Mouse (Mus musculus): ENCODE measurements around the gene Phox2b.

Phox2b gene

DNA sequence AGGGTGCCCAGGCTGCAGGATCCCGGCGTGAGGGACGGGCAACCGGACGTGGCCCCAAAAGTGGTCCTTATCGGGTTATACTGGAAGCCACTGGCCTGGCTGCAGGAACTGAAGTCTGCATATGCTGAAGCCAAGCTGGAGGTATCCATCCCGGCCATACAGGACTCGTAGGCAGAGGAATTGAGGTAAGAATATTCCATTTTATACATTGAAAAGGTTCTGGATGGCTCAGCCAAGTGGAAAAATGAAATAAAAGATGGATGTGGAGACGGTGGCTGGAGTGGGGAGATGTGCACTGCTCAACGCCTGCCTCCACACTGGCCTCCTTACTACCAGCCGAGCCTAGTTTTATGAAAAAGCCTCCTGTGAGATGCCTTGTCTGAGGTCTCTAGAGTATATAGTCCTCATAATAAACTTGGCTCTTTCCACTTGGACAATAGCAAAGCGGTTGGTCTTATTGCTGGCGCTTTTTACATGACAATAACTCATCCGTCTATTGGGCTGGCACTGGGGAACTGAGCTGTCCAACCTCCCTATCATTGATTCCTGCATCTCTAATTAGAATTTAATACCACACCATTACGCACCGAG, at the start of gene Phox2b:
TSS of gene Phox2b (minus strand) at position 569 of the 591 bp plus-strand sequence.
- 3% methylated on average over 16 of the region's 16 CpGs for WGBS

- WGBS: 84% methylated on average over 4 of the region's 4 CpGs
Observed at GRCm38 (mm10) chr5:67142622-67143021, 43.5 kb upstream of the Phox2b start.

GRCm38 (mm10) chr5:67139052-67140015, 40.2 kb upstream of the Phox2b start:
- WGBS: 50% methylated on average over 25 of the region's 25 CpGs

- 28% methylated on average over 8 of the region's 8 CpGs for WGBS
Observed at GRCm38 (mm10) chr5:67138643-67139042, 39.5 kb upstream of the Phox2b start.

DNA sequence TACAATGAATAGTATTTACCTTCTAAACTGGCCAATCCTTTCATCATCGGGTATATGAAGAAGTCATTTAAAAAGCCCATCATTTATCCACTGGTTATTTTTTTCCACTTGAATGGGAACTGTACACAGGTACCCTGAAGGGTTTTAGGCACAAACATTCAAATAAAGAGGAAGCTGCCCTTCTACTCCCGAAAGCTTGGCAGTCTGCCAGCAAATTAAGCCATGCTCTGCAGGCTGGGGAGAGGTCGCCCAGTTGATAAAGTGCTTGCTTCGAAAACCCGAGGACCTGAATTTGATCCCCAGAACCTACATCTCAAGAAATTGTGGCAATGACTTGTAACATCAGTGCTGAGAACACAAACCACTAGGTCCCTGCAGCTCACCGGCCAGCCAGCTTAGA, 35.6 kb upstream of the Phox2b start:
- 34% methylated on average over 6 of the region's 6 CpGs for whole genome bisulfite sequencing

DNA sequence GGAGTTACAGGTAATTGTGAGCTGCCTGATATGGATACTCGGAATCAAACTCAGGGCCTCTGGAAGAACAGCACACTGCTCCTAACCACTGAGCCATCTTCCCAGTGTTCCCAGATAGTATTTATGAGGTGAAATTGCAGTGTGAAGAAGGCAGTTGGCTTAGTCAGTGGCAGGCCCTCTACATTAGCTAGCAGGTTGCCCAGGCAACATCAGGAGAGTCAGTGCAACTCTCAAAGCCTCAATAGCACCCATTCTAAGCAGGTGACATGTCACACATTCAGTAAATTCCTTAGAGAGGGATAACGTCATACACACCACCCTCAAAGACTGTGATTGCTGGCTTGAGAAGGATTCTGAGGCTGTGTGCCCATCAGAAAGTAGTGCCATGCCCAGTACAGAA, 32.6 kb upstream of the Phox2b start:
- 88% methylated on average over 2 of the region's 2 CpGs for WGBS

DNA sequence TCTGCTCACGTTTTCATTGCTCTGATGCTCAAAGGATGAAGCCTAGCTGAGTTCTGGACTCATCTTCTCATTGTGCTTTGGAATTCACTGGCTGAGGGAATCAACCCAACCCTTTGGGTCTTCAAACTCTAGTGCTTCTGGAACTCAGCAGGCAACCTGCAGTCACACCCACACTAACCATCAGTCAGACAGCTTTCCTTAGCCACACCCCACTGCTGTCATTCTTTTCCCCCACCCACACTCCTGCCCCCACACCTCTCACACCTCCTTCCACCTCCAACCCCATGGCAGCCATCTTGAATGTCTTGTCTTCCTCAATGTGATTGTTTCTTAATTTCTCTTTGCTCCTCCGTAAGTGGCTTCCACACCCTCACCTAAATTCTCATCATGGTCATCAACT, 7.2 kb upstream of the Phox2b start:
- WGBS: 91% methylated on average over 2 of the region's 2 CpGs

- 11% methylated on average over 3 of the region's 3 CpGs for WGBS
Observed at GRCm38 (mm10) chr5:67103016-67103415, 3.9 kb upstream of the Phox2b start.

DNA sequence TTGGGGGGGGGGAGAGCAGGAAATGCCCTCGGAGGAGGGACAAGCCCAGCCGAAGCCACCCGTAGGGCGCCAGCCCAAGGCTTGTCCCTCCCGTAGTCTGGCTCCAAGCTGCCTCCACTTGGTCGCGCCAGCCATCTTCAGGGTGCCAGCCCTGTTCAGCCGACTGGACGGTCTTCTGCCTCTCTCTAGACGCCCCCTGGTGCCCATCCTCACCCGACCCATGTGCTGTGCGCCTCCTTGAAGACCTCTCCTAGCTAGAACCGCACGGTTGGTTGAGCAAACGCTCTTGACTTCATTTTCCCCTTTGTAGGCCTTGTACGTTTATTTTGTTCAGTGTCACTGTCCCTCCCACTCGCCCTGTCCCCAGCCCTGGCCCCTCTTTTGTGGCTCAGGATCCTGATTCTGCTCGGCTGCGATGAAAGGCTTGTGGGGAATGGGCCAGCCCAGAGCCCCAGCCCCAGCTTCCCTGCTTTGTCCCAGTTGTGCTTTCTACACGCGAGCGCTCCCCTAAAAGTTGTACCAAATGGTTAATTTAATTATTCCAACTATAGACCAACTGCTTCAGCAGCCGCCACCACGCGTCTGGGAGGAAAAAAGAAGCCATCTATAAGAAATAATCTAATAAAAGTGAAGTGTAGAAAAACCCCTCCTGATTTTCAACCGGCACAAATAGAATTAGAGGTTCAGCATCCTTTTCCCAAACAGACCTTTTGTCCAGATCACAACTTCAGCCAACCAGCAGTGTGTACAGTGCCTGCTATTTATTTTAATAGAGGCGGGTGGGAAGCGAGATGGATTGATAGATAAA, 2.9 kb upstream of the Phox2b start:
- WGBS: 6% methylated on average over 28 of the region's 28 CpGs

- 5% methylated on average over 9 of the region's 9 CpGs for WGBS
Observed at GRCm38 (mm10) chr5:67101395-67101760, 2.3 kb upstream of the Phox2b start.

DNA sequence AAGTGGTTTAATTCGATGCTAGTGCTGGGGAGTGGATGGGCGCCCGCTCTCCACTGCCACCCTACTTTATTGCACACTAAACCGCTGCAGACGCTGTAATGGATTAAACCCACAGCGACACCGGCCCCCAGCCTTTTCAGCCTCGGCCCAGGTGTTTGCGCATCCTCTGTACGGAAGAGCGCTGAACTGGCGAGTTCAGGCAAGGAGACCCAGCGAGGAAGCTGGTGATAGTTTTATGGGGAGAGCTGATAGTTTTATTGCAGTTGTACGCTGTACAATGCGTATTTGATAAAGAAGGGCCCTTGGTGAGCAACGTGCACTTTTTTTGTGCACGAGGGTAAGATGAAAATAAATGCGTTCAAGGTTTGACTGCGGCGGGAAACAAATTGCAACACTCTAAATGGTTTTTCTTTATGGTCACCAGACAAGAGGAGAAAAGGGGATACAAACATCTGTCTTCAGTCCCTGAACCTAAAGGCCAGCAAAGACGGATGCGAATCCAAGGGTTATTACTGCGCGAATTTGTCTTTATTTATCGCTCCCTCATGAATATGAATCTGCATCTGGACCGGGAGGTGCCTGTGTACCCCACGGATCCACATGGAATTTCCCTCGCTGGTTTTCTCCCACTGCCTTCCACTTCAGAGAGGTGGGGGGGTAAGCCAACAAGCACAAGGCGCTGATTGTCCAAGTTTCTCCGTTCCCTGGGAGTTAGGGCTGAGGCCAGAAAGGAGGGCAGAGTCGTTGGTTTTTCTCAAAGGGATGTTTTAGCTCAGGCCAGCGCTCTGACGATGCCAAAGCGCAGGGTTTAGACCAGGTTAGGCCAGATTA, 1.7 kb upstream of the Phox2b start:
- WGBS: 6% methylated on average over 34 of the region's 34 CpGs

DNA sequence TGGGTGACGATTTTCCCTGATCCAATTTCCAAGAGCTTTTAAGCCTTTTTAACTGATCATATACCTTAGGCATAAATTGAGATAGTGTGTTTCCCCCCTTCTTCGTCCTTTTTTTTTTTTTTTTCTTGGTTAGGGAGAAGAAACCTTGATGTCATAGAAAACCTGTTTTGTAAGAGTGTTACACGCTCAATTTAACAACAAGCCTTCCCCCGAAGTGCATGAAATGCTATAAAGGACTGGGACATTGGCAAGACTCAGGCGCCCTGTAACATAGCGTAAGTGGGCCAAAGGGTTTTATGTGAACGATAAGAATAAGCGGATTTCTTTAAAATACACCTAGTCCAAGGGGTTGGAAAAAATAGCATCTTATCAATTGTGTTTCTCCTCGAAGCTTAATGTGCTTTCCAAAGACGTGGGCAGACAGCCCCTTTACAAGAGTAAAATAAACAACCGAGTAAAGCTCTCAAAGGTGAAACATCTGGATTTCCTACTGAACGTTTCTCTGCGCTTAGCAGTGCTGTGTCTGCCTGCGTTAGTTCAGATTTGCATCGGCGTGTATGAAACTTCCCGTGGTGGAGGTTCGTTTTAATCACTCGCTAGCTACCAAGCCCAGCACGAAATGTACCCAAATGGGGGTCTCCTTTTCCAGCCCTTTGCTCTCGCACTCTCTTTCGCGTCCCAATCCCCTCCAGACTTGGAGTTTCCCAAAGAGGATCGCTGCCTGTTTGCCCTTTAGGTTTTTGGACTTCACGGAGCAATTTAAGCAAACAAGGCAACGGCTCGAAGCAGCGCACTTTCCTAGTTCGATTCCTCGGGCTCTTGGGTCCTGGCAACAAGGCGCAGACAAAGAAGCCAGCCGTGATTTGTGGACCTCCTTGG, 531 bp upstream of the Phox2b start:
- WGBS: 4% methylated on average over 32 of the region's 32 CpGs

DNA sequence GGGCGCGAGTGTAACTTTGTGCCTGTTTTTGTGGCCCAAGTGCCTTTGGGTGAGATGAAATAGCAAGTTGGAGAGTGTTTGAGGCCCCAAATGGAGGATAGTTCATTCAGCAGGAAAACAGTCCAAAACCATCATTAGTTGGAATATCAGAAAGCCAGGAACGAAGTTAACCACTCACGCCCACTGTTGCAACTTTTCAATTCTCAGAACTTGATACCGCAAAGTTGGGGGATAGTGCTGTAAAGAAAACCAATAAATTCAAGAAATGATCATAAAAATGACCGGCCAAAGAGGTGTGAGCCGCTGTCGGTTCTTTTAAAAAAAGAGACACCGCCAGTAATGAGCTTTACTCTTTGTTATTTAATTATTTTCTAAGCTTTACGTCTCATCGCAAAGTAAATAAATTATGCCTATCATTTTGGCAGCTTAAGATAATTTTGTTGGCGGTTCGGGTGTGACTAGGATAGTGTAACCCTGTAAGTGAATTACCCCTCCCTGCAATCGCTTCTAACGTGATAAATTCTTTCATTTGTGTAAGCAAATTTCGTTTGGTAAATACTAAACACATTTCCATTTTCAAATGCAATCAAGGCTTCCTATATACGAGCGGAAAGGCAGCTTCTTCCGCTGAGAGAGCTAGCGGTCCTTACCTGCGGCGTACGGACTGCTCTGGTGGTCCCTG, 909 bp downstream of the Phox2b start:
- 7% methylated on average over 23 of the region's 23 CpGs for WGBS

- 3% methylated on average over 41 of the region's 41 CpGs for WGBS
Observed at GRCm38 (mm10) chr5:67097106-67098050, 1.7 kb downstream of the Phox2b start.

- 3% methylated on average over 28 of the region's 28 CpGs for WGBS
Observed at GRCm38 (mm10) chr5:67096378-67096771, 2.7 kb downstream of the Phox2b start.

DNA sequence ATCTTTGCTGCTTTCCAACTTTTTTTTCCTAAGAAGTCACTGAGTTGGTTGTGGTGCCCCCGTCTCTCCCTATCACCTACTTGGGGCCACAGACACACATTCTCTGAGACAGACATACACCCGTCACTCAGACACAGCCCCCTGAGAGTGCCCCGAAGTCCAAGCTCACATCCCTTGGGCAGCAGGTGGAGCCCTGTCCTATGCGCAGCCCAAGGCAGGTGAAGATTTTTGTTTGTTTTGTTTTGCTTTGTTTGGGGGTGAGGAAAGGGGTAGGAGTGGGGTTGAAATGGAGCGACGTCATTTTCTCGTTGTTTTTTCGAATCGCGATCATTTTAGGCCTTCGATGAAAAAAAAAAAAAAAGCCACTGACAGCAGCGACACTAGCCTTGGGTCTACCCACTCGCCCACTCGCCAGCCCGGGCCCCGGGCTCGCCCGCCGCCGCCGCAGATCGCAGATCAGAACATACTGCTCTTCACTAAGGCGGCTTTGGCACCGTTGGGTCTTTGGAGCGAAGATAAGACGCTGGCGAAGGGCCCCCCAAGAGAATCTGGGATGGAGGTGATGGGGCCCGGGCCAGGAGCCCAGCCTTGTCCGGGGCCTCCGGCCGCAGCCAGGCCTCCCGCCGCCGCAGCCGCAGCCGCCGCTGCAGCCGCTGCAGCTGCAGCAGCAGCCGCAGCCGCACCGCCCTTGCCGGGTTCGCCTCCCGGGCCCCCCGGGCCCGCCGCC, 3.3 kb downstream of the Phox2b start:
- 3% methylated on average over 47 of the region's 47 CpGs for WGBS

DNA sequence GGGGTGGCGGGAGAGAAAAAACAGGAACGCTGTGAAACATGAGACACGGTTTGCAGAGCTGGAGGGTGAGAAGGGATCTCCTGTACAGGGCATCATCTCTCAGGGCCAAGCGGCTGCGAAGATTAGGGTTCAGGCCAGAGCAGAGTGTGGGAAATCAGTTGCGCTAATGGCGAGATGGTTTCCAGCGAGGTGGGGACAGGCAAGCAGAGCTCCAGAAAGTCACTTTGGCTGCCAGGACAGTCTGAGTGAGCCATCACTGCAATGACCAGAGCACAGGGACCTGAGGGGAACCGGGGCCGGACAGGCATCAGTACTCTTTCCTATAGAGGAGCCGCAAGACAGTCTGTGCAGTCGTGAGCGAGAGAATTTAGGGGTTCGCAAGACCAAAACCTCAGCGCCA, 3.9 kb downstream of the Phox2b start:
- 8% methylated on average over 15 of the region's 15 CpGs for WGBS

GRCm38 (mm10) chr5:67093991-67094390, 5.1 kb downstream of the Phox2b start:
- 30% methylated on average over 2 of the region's 2 CpGs for WGBS
